Mouse (Mus musculus) bone marrow macrophage, adult 2 months (primary cell): ENCODE measurements around the gene C3.

Experiments
- CTCF ChIP-seq: IDR thresholded peaks from 2 replicates; pipeline ENCODE4 v1.5.1; 2012; ENCODE audit warnings: low read depth, mild to moderate bottlenecking, low read length, moderate library complexity
- POLR2A ChIP-seq: IDR thresholded peaks from 2 replicates; pipeline ENCODE4 v1.6.1; 2012; ENCODE audit warnings: mild to moderate bottlenecking, low read depth, low read length, borderline replicate concordance

DNA sequence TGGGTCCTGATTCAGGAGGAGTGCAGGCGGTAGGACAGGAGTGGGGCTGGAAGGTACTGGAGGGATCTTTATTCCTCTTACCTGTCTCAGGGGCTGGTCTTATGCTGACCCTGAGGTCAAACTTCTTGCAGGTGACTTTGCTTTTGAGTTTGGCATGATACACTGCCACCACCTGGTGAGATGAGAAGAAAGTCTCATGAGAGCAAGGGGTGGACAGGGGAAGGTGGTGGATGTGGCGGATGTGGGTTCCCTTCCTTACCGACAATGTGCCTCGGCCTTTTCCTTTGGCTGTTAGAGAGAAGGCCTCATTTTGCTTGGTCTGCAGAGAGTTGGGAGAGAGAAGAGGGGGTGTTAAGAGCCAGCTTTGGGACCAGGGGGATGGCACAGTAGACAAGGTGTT lies 18.6 kb downstream of the C3 start:
- TF ChIP-seq CTCF (no peak), POLR2A (no peak)
